Mouse (Mus musculus): ENCODE results near the gene Rbm3. TPM values are rescaled to one million over a fixed set of nuclear protein-coding genes. Genes with fewer than 3 reads are reported as not detected.

Rbm3 gene
- total RNA-seq, 2 experiments from 2014 or later: 298 to 358 TPM

Other genes starting within 250 kb of the Rbm3 start
- 7.3 and 8.4 TPM in 2 replicates for gene Pqbp1, start 246.6 kb downstream of the Rbm3 start, total RNA-seq (2015; ENCODE audit: low replicate concordance)
- gene Pqbp1, start 246.6 kb downstream of the Rbm3 start, total RNA-seq (2017; ENCODE audit: low replicate concordance): 39.3 and 41.1 TPM in 2 replicates
- gene Timm17b, start 246.5 kb downstream of the Rbm3 start, total RNA-seq (2015; ENCODE audit: low replicate concordance): 20.2 and 52.2 TPM in 2 replicates
- gene Timm17b, start 246.5 kb downstream of the Rbm3 start, total RNA-seq (2017; ENCODE audit: low replicate concordance): 8.9 and 33.2 TPM in 2 replicates
- not detected in 2 replicates for gene Gm10491, start 238.0 kb downstream of the Rbm3 start, total RNA-seq (2015; ENCODE audit: low replicate concordance)
- not detected in 2 replicates for gene Gm10491, start 238.0 kb downstream of the Rbm3 start, total RNA-seq (2017; ENCODE audit: low replicate concordance)
- gene Gm10490, start 236.3 kb downstream of the Rbm3 start, total RNA-seq (2015; ENCODE audit: low replicate concordance): not detected in 2 replicates
- gene Gm10490, start 236.3 kb downstream of the Rbm3 start, total RNA-seq (2017; ENCODE audit: low replicate concordance): not detected in 2 replicates
- not detected in 2 replicates for gene Pcsk1n, start 226.1 kb downstream of the Rbm3 start, total RNA-seq (2015; ENCODE audit: low replicate concordance)
- not detected in 2 replicates for gene Pcsk1n, start 226.1 kb downstream of the Rbm3 start, total RNA-seq (2017; ENCODE audit: low replicate concordance)
- not detected in 2 replicates for gene Eras, start 217.3 kb downstream of the Rbm3 start, total RNA-seq (2015; ENCODE audit: low replicate concordance)
- gene Eras, start 217.3 kb downstream of the Rbm3 start, total RNA-seq (2017; ENCODE audit: low replicate concordance): not detected in 2 replicates
- gene Hdac6, start 198.0 kb downstream of the Rbm3 start, total RNA-seq (2015; ENCODE audit: low replicate concordance): 5.0 and 9.0 TPM in 2 replicates
- 2.4 and 6.8 TPM in 2 replicates for gene Hdac6, start 198.0 kb downstream of the Rbm3 start, total RNA-seq (2017; ENCODE audit: low replicate concordance)
- 45.1 and 78.6 TPM in 2 replicates for gene Gata1, start 167.8 kb downstream of the Rbm3 start, total RNA-seq (2015; ENCODE audit: low replicate concordance)
- 29.3 and 49.9 TPM in 2 replicates for gene Gata1, start 167.8 kb downstream of the Rbm3 start, total RNA-seq (2017; ENCODE audit: low replicate concordance)
- gene Glod5, start 127.4 kb downstream of the Rbm3 start, total RNA-seq (2015; ENCODE audit: low replicate concordance): not detected in 2 replicates
- gene Glod5, start 127.4 kb downstream of the Rbm3 start, total RNA-seq (2017; ENCODE audit: low replicate concordance): not detected in 2 replicates
- 13.1 and 20.9 TPM in 2 replicates for gene Suv39h1, start 71.1 kb downstream of the Rbm3 start, total RNA-seq (2015; ENCODE audit: low replicate concordance)
- 24.1 and 25.7 TPM in 2 replicates for gene Suv39h1, start 71.1 kb downstream of the Rbm3 start, total RNA-seq (2017; ENCODE audit: low replicate concordance)
- 24.4 and 27.2 TPM in 2 replicates for gene Was, start 55.4 kb downstream of the Rbm3 start, total RNA-seq (2015; ENCODE audit: low replicate concordance)
- gene Was, start 55.4 kb downstream of the Rbm3 start, total RNA-seq (2017; ENCODE audit: low replicate concordance): 19.1 and 27.3 TPM in 2 replicates
- 3.1 and 7.7 TPM in 2 replicates for gene Wdr13, start 13.0 kb downstream of the Rbm3 start, total RNA-seq (2015; ENCODE audit: low replicate concordance)
- 7.9 and 15.5 TPM in 2 replicates for gene Wdr13, start 13.0 kb downstream of the Rbm3 start, total RNA-seq (2017; ENCODE audit: low replicate concordance)
- 1.7 and 4.2 TPM in 2 replicates for gene Tbc1d25, start 30.3 kb upstream of the Rbm3 start, total RNA-seq (2015; ENCODE audit: low replicate concordance)
- 0.56 and 1.1 TPM in 2 replicates for gene Tbc1d25, start 30.3 kb upstream of the Rbm3 start, total RNA-seq (2017; ENCODE audit: low replicate concordance)
- gene Ebp, start 47.6 kb upstream of the Rbm3 start, total RNA-seq (2015; ENCODE audit: low replicate concordance): 6.1 and 22.2 TPM in 2 replicates
- 4.0 and 13.0 TPM in 2 replicates for gene Ebp, start 47.6 kb upstream of the Rbm3 start, total RNA-seq (2017; ENCODE audit: low replicate concordance)
- 0.42 TPM in 1 of 2 replicates, not detected in the other for gene Porcn, start 60.6 kb upstream of the Rbm3 start, total RNA-seq (2015; ENCODE audit: low replicate concordance)
- gene Porcn, start 60.6 kb upstream of the Rbm3 start, total RNA-seq (2017; ENCODE audit: low replicate concordance): not detected in 2 replicates
- 3.3 and 7.1 TPM in 2 replicates for gene Ftsj1, start 106.5 kb upstream of the Rbm3 start, total RNA-seq (2015; ENCODE audit: low replicate concordance)
- gene Ftsj1, start 106.5 kb upstream of the Rbm3 start, total RNA-seq (2017; ENCODE audit: low replicate concordance): 12.3 and 14.4 TPM in 2 replicates
- gene Slc38a5, start 125.3 kb upstream of the Rbm3 start, total RNA-seq (2015; ENCODE audit: low replicate concordance): 72.6 and 83.8 TPM in 2 replicates
- 74.3 and 75.3 TPM in 2 replicates for gene Slc38a5, start 125.3 kb upstream of the Rbm3 start, total RNA-seq (2017; ENCODE audit: low replicate concordance)
- gene Ssxb10, start 181.5 kb upstream of the Rbm3 start, total RNA-seq (2015; ENCODE audit: low replicate concordance): not detected in 2 replicates
- not detected in 2 replicates for gene Ssxb10, start 181.5 kb upstream of the Rbm3 start, total RNA-seq (2017; ENCODE audit: low replicate concordance)
- gene Ssxb9, start 221.1 kb upstream of the Rbm3 start, total RNA-seq (2015; ENCODE audit: low replicate concordance): not detected in 2 replicates
- gene Ssxb9, start 221.1 kb upstream of the Rbm3 start, total RNA-seq (2017; ENCODE audit: low replicate concordance): not detected in 2 replicates

Measured in erythroblast, adult 5-6 weeks (primary cell).